Mouse (Mus musculus): ENCODE results near the gene Irs2. TPM values are rescaled to one million over a fixed set of nuclear protein-coding genes. Genes with fewer than 3 reads are reported as not detected.

Irs2 gene
- total RNA-seq (2021): 10 to 100 TPM; 15.8 to 16.5 TPM
- long read RNA-seq, experiment 1, full-length matches to known transcripts: 2 of 3 reads
- long read RNA-seq, experiment 1, partial matches to known transcripts: 0 of 3 reads
- long read RNA-seq, experiment 1, other reads (novel, unspliced or antisense): 1 of 3 reads
- long read RNA-seq, experiment 2, full-length matches to known transcripts: 2 of 8 reads
- long read RNA-seq, experiment 2, partial matches to known transcripts: 0 of 8 reads
- long read RNA-seq, experiment 2, other reads (novel, unspliced or antisense): 6 of 8 reads

GRCm38 (mm10) chr8:11008379-11008775 is at the start of gene Irs2:
Irs2 (minus strand) TSS chr8:11008458.
- DNase-seq (ENCODE audit: low spot score in 2 of 2): no peak

GRCm38 (mm10) chr8:11056665-11057064 is 48.4 kb upstream of the Irs2 start:
- DNase-seq (ENCODE audit: low spot score in 2 of 2): no peak

- no peak for DNase-seq (ENCODE audit: low spot score in 2 of 2)
Measured at GRCm38 (mm10) chr8:11056175-11056563, 47.9 kb upstream of the Irs2 start.

- no peak for DNase-seq (ENCODE audit: low spot score in 2 of 2)
Measured at GRCm38 (mm10) chr8:11055557-11056174, 47.4 kb upstream of the Irs2 start.

GRCm38 (mm10) chr8:11049835-11050234 is 41.6 kb upstream of the Irs2 start:
- no peak for DNase-seq (ENCODE audit: low spot score in 2 of 2)

- DNase-seq (ENCODE audit: low spot score in 2 of 2): no peak
Measured at GRCm38 (mm10) chr8:11047812-11048211, 39.6 kb upstream of the Irs2 start.

GRCm38 (mm10) chr8:11044660-11045059 is 36.4 kb upstream of the Irs2 start:
- no peak for DNase-seq (ENCODE audit: low spot score in 2 of 2)

- peak in 1 of 2 experiments; percentile 15 for DNase-seq (ENCODE audit: low spot score in 2 of 2)
Measured at GRCm38 (mm10) chr8:11043591-11043990, 35.3 kb upstream of the Irs2 start.

GRCm38 (mm10) chr8:11042872-11043587 is 34.8 kb upstream of the Irs2 start:
- no peak for DNase-seq (ENCODE audit: low spot score in 2 of 2)

GRCm38 (mm10) chr8:11040088-11040487 is 31.8 kb upstream of the Irs2 start:
- no peak for DNase-seq (ENCODE audit: low spot score in 2 of 2)

- DNase-seq (ENCODE audit: low spot score in 2 of 2): no peak
Measured at GRCm38 (mm10) chr8:11038788-11039187, 30.5 kb upstream of the Irs2 start.

- DNase-seq (ENCODE audit: low spot score in 2 of 2): no peak
Measured at GRCm38 (mm10) chr8:11038367-11038766, 30.1 kb upstream of the Irs2 start.

- no peak for DNase-seq (ENCODE audit: low spot score in 2 of 2)
Measured at GRCm38 (mm10) chr8:11036790-11037189, 28.5 kb upstream of the Irs2 start.

GRCm38 (mm10) chr8:11035628-11036416 is 27.6 kb upstream of the Irs2 start:
- DNase-seq (ENCODE audit: low spot score in 2 of 2): no peak

- DNase-seq (ENCODE audit: low spot score in 2 of 2): no peak
Measured at GRCm38 (mm10) chr8:11024871-11025270, 16.6 kb upstream of the Irs2 start.

- no peak for DNase-seq (ENCODE audit: low spot score in 2 of 2)
Measured at GRCm38 (mm10) chr8:11020949-11021572, 12.8 kb upstream of the Irs2 start.

GRCm38 (mm10) chr8:11015622-11016021 is 7.4 kb upstream of the Irs2 start:
- DNase-seq (ENCODE audit: low spot score in 2 of 2): no peak

GRCm38 (mm10) chr8:11013258-11013657 is 5.0 kb upstream of the Irs2 start:
- DNase-seq (ENCODE audit: low spot score in 2 of 2): peak in 1 of 2 experiments; percentile 56

GRCm38 (mm10) chr8:11011787-11012485 is 3.7 kb upstream of the Irs2 start:
- no peak for DNase-seq (ENCODE audit: low spot score in 2 of 2)

- no peak for DNase-seq (ENCODE audit: low spot score in 2 of 2)
Measured at GRCm38 (mm10) chr8:11010913-11011605, 2.8 kb upstream of the Irs2 start.
